Mouse (Mus musculus) spleen, adult 2 months (tissue): ENCODE measurements at regions not wholly inside any gene's neighbourhood (a gene's known extent, or its start where the extent isn't known, plus 50 kb on each side); places are given as distances from the start of the nearest gene placed in this dataset.

Experiments
- CTCF ChIP-seq: fragments of 200-500 bp; IDR thresholded peaks from 2 replicates; pipeline ENCODE4 v1.5.1; 2011; ENCODE audit warnings: mild to moderate bottlenecking, inconsistent platforms; ENCODE audit not compliant: insufficient read depth, insufficient read length, insufficient replicate concordance; ENCODE audit errors: extremely low read depth
- POLR2A ChIP-seq: fragments of 200-500 bp; IDR thresholded peaks from 2 replicates; pipeline ENCODE4 v1.6.1; 2011; ENCODE audit warnings: low read depth, low read length, inconsistent platforms

GRCm38 (mm10) chr4:106127199-106127598 is 188.8 kb upstream of the Usp24 start:
- TF ChIP-seq CTCF (no peak), POLR2A (no peak)
